Mouse (Mus musculus) adrenal gland, postnatal 4 days (tissue): Measurements from ENCODE around the gene Bmp5. TPM values are rescaled to one million over a fixed set of nuclear protein-coding genes. Genes with fewer than 3 reads are reported as not detected.
A peak's percentile ranks its signal among the peaks of the same experiment; 100 is the strongest.

Experiments
- DNase-seq, 2 experiments: peaks; one replicate each; pipeline ENCODE4 v3.0.0; 2021 to 2022; ENCODE audit warnings: low spot score in 2 of 2, mixed read lengths in 2 of 2
- total RNA-seq, 2 experiments: library from RNA; stranded (reverse); gene quantifications; 2 replicates each; pipeline ENCODE4 v1.2.3; 2021

The Bmp5 gene
- total RNA-seq, 2 experiments from 2014 or later, result 8.3 to 12.7 TPM

GRCm38 (mm10) chr9:75833189-75833732 is 58.1 kb downstream of the Bmp5 start:
- no peak for DNase-seq

- no peak for DNase-seq
Observed at GRCm38 (mm10) chr9:75839450-75839849, 64.3 kb downstream of the Bmp5 start.

DNA sequence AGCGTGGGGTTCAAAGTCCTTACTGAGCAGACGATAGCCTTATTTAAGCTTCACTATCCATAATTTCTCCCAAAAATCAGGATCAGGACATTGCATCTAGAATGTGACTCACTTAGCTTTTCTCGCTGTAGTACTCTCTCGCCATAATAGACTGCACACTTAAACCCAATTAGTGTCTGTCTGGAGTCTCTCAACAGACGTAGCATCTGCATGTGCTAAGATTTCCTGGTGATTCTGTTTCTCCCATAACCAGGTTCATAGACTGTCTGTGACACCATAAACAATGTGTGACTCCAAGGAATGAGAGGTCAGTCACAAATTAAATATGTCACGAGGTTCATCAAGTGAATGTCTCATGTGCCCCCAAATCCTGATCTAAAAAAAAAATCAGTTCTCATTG is 65.7 kb downstream of the Bmp5 start:
- DNase-seq, result no peak

GRCm38 (mm10) chr9:75846010-75846409 is 70.8 kb downstream of the Bmp5 start:
- no peak for DNase-seq

DNA sequence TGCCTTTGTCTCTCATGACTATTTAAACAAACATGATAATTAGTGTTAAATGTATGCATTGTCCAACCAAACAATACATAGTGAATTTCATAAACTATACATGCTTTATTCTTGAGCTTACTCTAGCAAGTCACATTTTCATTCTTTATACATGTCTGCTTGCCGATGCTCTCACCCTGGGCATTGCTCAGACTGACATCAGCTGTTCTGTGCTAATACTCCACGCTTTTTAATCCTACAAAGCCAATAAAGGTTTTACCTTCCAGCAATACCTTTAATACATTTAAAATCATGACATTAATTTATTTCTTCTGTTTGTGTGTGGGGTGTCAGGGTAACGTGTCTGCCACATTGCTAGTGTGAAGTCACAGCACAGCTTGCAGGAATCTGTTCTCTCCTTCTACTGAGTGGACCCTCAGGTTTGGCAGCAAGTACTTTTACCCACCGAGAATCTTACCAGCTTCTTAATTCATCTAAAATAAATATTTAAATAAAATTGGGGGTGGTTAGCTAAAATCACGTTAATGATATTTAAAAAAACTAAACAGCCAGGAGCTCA is 75.6 kb downstream of the Bmp5 start:
- no peak for DNase-seq

GRCm38 (mm10) chr9:75858161-75858560 is 83.0 kb downstream of the Bmp5 start:
- DNase-seq, result no peak

DNA sequence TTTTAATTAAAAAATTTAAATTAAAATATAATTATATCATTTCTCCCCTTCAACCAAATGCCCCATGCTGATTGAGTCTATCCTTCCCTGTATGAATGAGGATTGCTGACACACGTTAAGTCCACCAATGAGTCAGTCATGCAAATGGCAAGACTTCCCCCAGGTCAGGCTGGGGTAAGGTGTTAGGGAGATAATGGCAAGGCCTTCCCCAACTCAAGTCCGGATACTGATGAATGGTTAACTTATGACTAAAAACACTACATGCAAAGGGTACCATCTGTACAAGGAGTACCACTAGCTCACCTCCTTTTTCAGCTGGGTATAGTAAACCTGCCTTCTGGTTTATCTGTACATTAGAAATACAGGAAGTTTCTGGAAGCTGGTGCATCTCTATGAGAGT is 83.8 kb downstream of the Bmp5 start:
- DNase-seq, result no peak

GRCm38 (mm10) chr9:75870332-75871177 is 95.4 kb downstream of the Bmp5 start:
- no peak for DNase-seq

GRCm38 (mm10) chr9:75876333-75876732 is 101.2 kb downstream of the Bmp5 start:
- no peak for DNase-seq

GRCm38 (mm10) chr9:75883481-75884190 is 108.5 kb downstream of the Bmp5 start:
- no peak for DNase-seq

DNA sequence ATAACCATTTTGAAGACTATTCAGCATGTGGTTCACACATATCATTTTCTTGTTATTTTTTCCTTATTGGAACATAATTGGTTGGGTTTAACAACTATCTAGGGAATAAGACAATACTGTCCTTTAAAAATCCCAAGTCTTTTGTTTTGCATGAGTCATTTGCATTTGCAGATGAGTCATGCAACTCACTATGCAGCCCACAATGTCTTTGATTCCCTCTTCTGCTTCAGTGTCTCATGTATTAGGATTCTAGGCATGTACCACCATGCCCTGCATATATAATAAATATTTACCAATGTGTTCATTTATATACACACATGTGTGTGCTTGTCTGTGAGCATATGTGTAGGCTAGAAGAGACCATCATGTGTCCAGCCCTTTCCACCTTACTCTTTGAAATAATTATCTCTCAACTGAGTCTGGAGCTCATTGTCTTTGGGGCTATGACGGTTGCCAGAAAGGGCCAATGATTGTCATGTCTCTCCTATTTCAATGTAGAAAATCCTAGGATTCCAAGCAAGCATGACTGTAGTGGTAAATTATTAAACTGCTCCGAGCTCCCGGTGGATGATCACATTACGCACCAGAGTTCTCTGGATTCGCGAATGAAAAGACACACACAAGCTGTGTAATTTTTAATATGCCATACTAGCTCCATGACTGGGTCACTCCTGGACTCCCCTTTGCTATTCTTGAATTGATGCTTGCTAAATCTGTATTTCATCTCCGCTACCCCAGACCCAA is 111.8 kb downstream of the Bmp5 start:
- DNase-seq, result no peak

DNA sequence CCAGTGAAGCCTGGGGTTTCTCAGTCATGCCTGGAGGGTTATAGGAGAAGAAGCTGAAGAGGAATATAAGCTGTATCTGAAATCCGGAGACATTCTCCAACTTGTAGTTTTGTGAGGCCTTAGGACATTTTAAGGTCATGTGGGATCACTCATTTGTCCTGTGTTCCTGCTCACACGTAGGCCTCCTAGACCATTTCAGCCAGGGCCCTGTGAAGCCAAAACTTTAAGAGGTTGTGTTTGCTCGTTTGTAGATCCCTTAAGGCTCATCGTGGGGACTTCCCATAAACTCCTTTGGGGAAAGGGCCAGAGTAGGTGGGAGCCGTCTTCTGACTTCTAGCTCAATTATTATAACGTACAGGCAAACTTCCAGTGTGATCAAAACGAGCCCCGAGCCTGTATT is 121.8 kb downstream of the Bmp5 start:
- no peak for DNase-seq

DNA sequence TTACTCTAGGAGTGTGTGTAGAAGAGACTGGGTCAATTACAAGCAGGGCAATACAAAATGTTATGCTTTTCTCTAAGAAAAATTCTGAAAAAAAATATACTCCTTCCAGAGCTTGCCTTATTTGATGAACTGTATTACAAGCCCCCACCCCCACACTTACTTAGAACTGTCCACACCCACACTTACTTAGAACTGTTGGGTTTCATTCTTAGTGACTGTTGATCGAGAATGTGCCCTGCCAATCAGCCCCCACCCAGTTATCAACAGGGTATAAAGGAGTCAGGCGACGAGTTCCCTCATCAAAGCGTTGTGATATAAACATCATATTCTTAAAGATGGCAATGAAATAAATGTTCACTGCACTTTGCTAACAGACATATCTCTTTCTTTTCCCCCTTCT is 122.9 kb downstream of the Bmp5 start:
- no peak for DNase-seq

GRCm38 (mm10) chr9:75901219-75901618 is 126.1 kb downstream of the Bmp5 start:
- no peak for DNase-seq

GRCm38 (mm10) chr9:75905497-75905896 is 130.3 kb downstream of the Bmp5 start:
- no peak for DNase-seq

DNA sequence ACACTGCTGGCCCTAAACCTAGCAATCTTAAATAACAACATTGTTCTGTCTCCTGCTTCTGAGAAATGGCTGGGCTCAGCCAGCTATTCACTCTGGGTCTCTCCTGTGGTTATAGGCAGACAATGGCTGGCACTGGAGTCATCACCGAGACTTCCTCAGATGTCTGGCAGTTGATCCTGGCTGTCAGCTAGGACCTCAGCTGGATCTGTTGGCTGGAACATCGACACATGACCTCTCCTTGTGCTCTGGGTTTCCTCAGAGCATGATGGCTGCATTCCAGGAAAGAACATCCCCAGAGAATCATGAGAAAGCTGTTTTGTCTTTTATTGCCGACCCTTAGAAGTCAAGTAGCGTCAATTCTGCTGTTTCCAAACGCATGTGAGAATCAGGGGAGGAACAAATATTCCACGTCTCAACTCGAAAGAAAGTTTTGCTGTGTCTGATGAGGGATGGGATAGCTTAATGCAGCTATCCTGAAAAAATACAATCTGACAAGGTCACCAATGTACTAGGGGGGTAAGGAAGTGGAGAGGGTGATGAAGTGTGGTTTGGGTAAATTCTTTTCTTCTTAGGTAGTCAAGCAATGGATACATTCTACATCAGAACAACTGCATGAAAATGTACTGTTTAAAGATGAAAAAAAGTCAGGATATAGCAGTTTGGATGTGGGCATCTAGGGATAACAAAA is 135.1 kb downstream of the Bmp5 start:
- DNase-seq, result no peak

- DNase-seq, result no peak
Observed at GRCm38 (mm10) chr9:75911542-75911941, 136.4 kb downstream of the Bmp5 start.

DNA sequence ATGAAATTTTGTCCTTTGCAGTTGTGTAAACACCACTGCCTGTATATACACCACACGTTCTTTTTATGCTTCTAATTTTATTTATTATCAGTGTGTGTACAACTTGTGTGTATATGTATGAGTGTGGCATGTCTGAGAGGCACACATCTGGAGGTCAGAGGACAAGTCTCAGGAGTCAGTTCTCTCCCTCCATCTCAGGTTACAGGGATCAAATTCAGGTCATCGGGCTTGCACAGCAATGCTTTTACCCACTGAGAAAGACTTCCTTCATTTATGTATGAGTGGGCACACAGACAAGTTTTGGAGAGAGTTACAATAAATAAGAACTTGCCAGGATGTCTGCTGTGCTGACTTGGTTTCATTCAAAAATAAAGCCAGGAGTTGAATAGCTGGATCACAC is 140.9 kb downstream of the Bmp5 start:
- DNase-seq, result no peak

DNA sequence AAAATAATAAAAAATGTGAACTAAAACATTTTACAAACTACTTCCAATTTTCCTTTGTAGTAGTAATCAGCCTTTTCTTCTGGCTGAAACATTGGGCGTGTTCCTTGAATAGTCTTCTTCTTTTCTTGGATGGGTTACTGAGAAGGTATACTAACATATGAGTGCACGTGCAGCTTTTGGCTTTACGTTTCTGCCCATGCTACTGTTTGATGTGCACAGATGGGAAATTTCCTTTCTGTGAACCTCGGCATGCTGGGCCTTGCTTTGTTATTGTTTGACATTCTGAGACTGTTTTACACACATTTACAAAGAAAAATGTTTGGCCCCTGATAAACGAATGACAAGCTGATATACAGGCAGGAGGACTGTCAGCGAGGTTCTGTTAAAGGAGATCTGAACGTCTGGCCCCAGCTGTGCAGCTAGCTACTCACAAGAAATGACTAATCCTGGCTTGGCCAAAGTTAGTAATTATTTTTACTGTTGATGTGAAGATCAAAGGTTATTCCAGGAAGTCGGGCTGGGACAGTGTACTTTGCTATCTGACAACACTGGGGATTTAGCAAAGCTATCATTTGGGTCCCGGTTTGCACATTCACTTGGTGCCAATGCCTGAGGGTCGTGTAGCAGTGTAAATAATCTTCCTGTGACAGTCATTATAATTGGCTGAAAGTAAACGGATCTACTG is 152.2 kb downstream of the Bmp5 start:
- DNase-seq, result peak in 1 of 2 experiments; percentile 18

GRCm38 (mm10) chr9:75928068-75928467 is 152.9 kb downstream of the Bmp5 start:
- no peak for DNase-seq
